Mouse (Mus musculus) G1E (cell line): ENCODE data around the gene Nup160. TPM values are rescaled to one million over a fixed set of nuclear protein-coding genes. Genes with fewer than 3 reads are reported as not detected.
A peak's percentile ranks its signal among the peaks of the same experiment; 100 is the strongest.

Experiments
- ATAC-seq: 2 replicates; pipeline ENCODE4 v1.8.0; 2016; ENCODE audit warnings: mild to moderate bottlenecking; ENCODE audit not compliant: insufficient number of reproducible peaks, poor library complexity, low FRiP score, severe bottlenecking; ENCODE audit errors: extremely low read depth
- DNase-seq: peaks from one replicate; pipeline ENCODE4 v3.0.0; 2012; ENCODE audit warnings: low spot score
- H3K27me3 ChIP-seq: 2 replicates; pipeline ENCODE4 v1.6.1; 2012; ENCODE audit warnings: mild to moderate bottlenecking, low read length, inconsistent platforms; ENCODE audit not compliant: insufficient read depth
- H3K36me3 ChIP-seq: replicated peaks from 2 replicates; pipeline ENCODE3; 2012; ENCODE audit warnings: mild to moderate bottlenecking, inconsistent platforms
- H3K4me1 ChIP-seq: 2 replicates; pipeline ENCODE4 v1.6.1; 2012; ENCODE audit warnings: low read depth, low read length, inconsistent platforms, mixed read lengths; ENCODE audit not compliant: insufficient read depth
- H3K4me3 ChIP-seq: 2 replicates; pipeline ENCODE4 v1.5.1; 2012; ENCODE audit warnings: low read depth, mild to moderate bottlenecking, inconsistent platforms, low read length, moderate library complexity, mixed read lengths
- H3K9me3 ChIP-seq: replicated peaks from 2 replicates; pipeline ENCODE4 v1.6.1; 2012; ENCODE audit warnings: inconsistent platforms
- CTCF ChIP-seq: IDR thresholded peaks from 2 replicates; pipeline ENCODE4 v1.5.1; 2012; ENCODE audit warnings: low read depth, low read length, inconsistent platforms, mixed read lengths
- GATA1 ChIP-seq: IDR thresholded peaks from 2 replicates; pipeline ENCODE4 v1.6.1; 2012; ENCODE audit warnings: borderline replicate concordance, low read length, inconsistent platforms, mixed read lengths
- GATA2 ChIP-seq: IDR thresholded peaks from 2 replicates; pipeline ENCODE4 v1.6.1; 2012; ENCODE audit warnings: low read depth, low read length, inconsistent platforms, borderline replicate concordance
- POLR2AphosphoS5 ChIP-seq: IDR thresholded peaks from 2 replicates; pipeline ENCODE4 v1.6.1; 2012; ENCODE audit warnings: low read depth, low read length, inconsistent platforms; ENCODE audit not compliant: insufficient replicate concordance
- TAL1 ChIP-seq: conservative IDR thresholded peaks from 2 replicates; pipeline ENCODE4 v1.6.1; 2012; ENCODE audit warnings: low read depth, low read length, inconsistent platforms, mixed read lengths
- polyA plus RNA-seq: library from polyadenylated mRNA; stranded (reverse); fragments of >175 nt; gene quantifications from 2 replicates; pipeline ENCODE4 v1.2.3, GENCODE M21; 2012
- total RNA-seq, 2 experiments: library from RNA; stranded (forward) in 1 of 2; stranded (reverse) in 1 of 2; fragments of 200-1000 nt in 1 of 2; fragments of >200 nt in 1 of 2; fragmentation: Nextera tagmentation in 1 of 2; gene quantifications; 2 replicates each; pipeline ENCODE4 v1.2.3; 2014 to 2017

Nup160 gene
- total and polyA plus RNA-seq, 3 experiments = 9.1 to 157 (median 69.2) TPM

GRCm38 (mm10) chr2:90738801-90739200 is 61.8 kb downstream of the Nup160 start:
- peaks cover 3% of the 10 kb centered on the region; the same call in 1 of the 2 replicates for H3K4me1 ChIP-seq
- no peak overlapping the region for H3K4me3 ChIP-seq
- no peaks in the 10 kb centered on the region for H3K27me3 ChIP-seq
- no peak for DNase-seq
- H3K9me3 ChIP-seq = no peaks in the 10 kb centered on the region
- H3K36me3 ChIP-seq = peaks cover 58% of the 10 kb centered on the region
- ATAC-seq = no peak
- no peak for TF ChIP-seq GATA2
- no peak for TF ChIP-seq TAL1

- Histone ChIP-seq H3K9me3 (no peaks in the 10 kb centered on the region), H3K27me3 (no peaks in the 10 kb centered on the region), H3K4me1 (peaks cover 6% of the 10 kb centered on the region), H3K36me3 (peaks cover 53% of the 10 kb centered on the region), H3K4me3 (no peak overlapping the region)
- no peak for DNase-seq
- TF ChIP-seq CTCF (no peak), TAL1 (no peak), POLR2AphosphoS5 (no peak), GATA2 (no peak), GATA1 (no peak)
- ATAC-seq = no peak
Observed at GRCm38 (mm10) chr2:90739327-90739726, 62.3 kb downstream of the Nup160 start.

- TF ChIP-seq GATA1 (no peak), TAL1 (no peak), CTCF (no peak), GATA2 (no peak), POLR2AphosphoS5 (no peak)
- no peak for DNase-seq
- Histone ChIP-seq H3K27me3 (no peaks in the 10 kb centered on the region), H3K4me3 (no peak overlapping the region), H3K4me1 (peaks cover 8% of the 10 kb centered on the region), H3K9me3 (no peaks in the 10 kb centered on the region), H3K36me3 (peaks cover 47% of the 10 kb centered on the region)
- ATAC-seq = no peak
Observed at GRCm38 (mm10) chr2:90739921-90740320, 62.9 kb downstream of the Nup160 start.

GRCm38 (mm10) chr2:90744285-90745052 is 67.5 kb downstream of the Nup160 start:
- ATAC-seq (no peak), DNase-seq (no peak)
- H3K27me3 ChIP-seq = no peaks in the 10 kb centered on the region
- no peaks in the 10 kb centered on the region; the same call in 1 of the 2 replicates for H3K9me3 ChIP-seq
- peak overlapping the region; percentile 92 for H3K4me3 ChIP-seq
- H3K4me1 ChIP-seq = peaks cover 20% of the 10 kb centered on the region
- TF ChIP-seq GATA1 = no peak
- no peak for TF ChIP-seq POLR2AphosphoS5
- TF ChIP-seq TAL1 = no peak
- no peak for TF ChIP-seq GATA2
- TF ChIP-seq CTCF = no peak
- H3K36me3 ChIP-seq = peaks cover 28% of the 10 kb centered on the region

- DNase-seq (peak; percentile 95), ATAC-seq (peak; percentile 98)
- H3K9me3 ChIP-seq = no peaks in the 10 kb centered on the region; the same call in 1 of the 2 replicates
- peaks cover 27% of the 10 kb centered on the region for H3K4me1 ChIP-seq
- H3K36me3 ChIP-seq = peaks cover 31% of the 10 kb centered on the region
- TF ChIP-seq GATA1 = no peak
- no peak for TF ChIP-seq POLR2AphosphoS5
- TF ChIP-seq GATA2 = no peak
- TF ChIP-seq TAL1 = no peak
- no peak for TF ChIP-seq CTCF
- no peaks in the 10 kb centered on the region for H3K27me3 ChIP-seq
- H3K4me3 ChIP-seq = peak within 1 kb of the TSS; percentile 92
Observed at GRCm38 (mm10) chr2:90745053-90745678, 68.2 kb downstream of the Nup160 start, which contains the start of gene Fnbp4. Fnbp4 (plus strand) TSS chr2:90745370.

- no peak for ATAC-seq
- H3K9me3 ChIP-seq = no peaks in the 10 kb centered on the region; the same call in 1 of the 2 replicates
- DNase-seq = no peak
Observed at GRCm38 (mm10) chr2:90745740-90746537, 68.9 kb downstream of the Nup160 start.

More at GRCm38 (mm10) chr2:90745740-90746537, 68.9 kb downstream of the Nup160 start:
- Histone ChIP-seq H3K36me3 (peaks cover 34% of the 10 kb centered on the region), H3K4me3 (peak overlapping the region; percentile 92), H3K4me1 (peaks cover 33% of the 10 kb centered on the region), H3K27me3 (no peaks in the 10 kb centered on the region)
- TF ChIP-seq POLR2AphosphoS5 (no peak), CTCF (no peak), TAL1 (no peak), GATA1 (no peak), GATA2 (no peak)
